Mouse (Mus musculus): ENCODE data around the gene Olfr1352.
"Not testable (repeated sequence)": the region's sequence is repeated elsewhere in the genome, so short reads cannot be mapped to it uniquely, and the experiment has no call there.

Olfr1352 gene

GRCm38 (mm10) chr10:78980750-78981149 is at the start of gene Olfr1352:
Olfr1352 (plus strand) TSS chr10:78981050.
- DNase-seq: no peak

GRCm38 (mm10) chr10:78950336-78950735 is 30.5 kb upstream of the Olfr1352 start, which contains the start of gene Olfr8:
Olfr8 (plus strand) TSS chr10:78950636.
- not testable (repeated sequence) for DNase-seq

- not testable (repeated sequence) for DNase-seq
Observed at GRCm38 (mm10) chr10:78963009-78963408, 17.8 kb upstream of the Olfr1352 start, which contains the start of gene Olfr1353. Olfr1353 (plus strand) TSS chr10:78963309.

GRCm38 (mm10) chr10:79012172-79012571 is 31.3 kb downstream of the Olfr1352 start, which contains the start of gene Olfr1351:
Olfr1351 (plus strand) TSS chr10:79012472.
- no peak for DNase-seq

- no peak for DNase-seq
Observed at GRCm38 (mm10) chr10:79028441-79028840, 47.6 kb downstream of the Olfr1352 start, which contains the start of gene Olfr57. Olfr57 (plus strand) TSS chr10:79028741.

All from cerebellum, postnatal 25 days (tissue).